Mouse (Mus musculus): ENCODE data around the gene Shkbp1. TPM values are rescaled to one million over a fixed set of nuclear protein-coding genes. Genes with fewer than 3 reads are reported as not detected.

The Shkbp1 gene
- polyA plus RNA-seq, 1 experiment = 57.4 TPM

- DNase-seq (ENCODE audit: low read depth) = no peak
Measured at GRCm38 (mm10) chr7:27334405-27334911, 21.4 kb downstream of the Shkbp1 start.

- no peak for DNase-seq (ENCODE audit: low read depth)
Measured at GRCm38 (mm10) chr7:27333316-27333941, 22.4 kb downstream of the Shkbp1 start.

- DNase-seq (ENCODE audit: low read depth) = no peak
Measured at GRCm38 (mm10) chr7:27332353-27333199, 23.2 kb downstream of the Shkbp1 start.

GRCm38 (mm10) chr7:27331854-27332253 is 24.0 kb downstream of the Shkbp1 start:
- DNase-seq (ENCODE audit: low read depth) = no peak

- no peak for DNase-seq (ENCODE audit: low read depth)
Measured at GRCm38 (mm10) chr7:27331541-27331851, 24.3 kb downstream of the Shkbp1 start.

- no peak for DNase-seq (ENCODE audit: low read depth)
Measured at GRCm38 (mm10) chr7:27330709-27331540, 24.9 kb downstream of the Shkbp1 start.

- DNase-seq (ENCODE audit: low read depth) = no peak
Measured at GRCm38 (mm10) chr7:27329981-27330380, 25.8 kb downstream of the Shkbp1 start.

GRCm38 (mm10) chr7:27329326-27329947 is 26.4 kb downstream of the Shkbp1 start:
- no peak for DNase-seq (ENCODE audit: low read depth)

GRCm38 (mm10) chr7:27328648-27329047 is 27.2 kb downstream of the Shkbp1 start:
- DNase-seq (ENCODE audit: low read depth) = no peak

GRCm38 (mm10) chr7:27328161-27328560 is 27.7 kb downstream of the Shkbp1 start:
- no peak for DNase-seq (ENCODE audit: low read depth)

- DNase-seq (ENCODE audit: low read depth) = no peak
Measured at GRCm38 (mm10) chr7:27327500-27327899, 28.3 kb downstream of the Shkbp1 start.

GRCm38 (mm10) chr7:27326101-27326880 is 29.5 kb downstream of the Shkbp1 start:
- DNase-seq (ENCODE audit: low read depth) = no peak

- no peak for DNase-seq (ENCODE audit: low read depth)
Measured at GRCm38 (mm10) chr7:27325697-27326096, 30.1 kb downstream of the Shkbp1 start.

- no peak for DNase-seq (ENCODE audit: low read depth)
Measured at GRCm38 (mm10) chr7:27324928-27325327, 30.9 kb downstream of the Shkbp1 start.

- DNase-seq (ENCODE audit: low read depth) = no peak
Measured at GRCm38 (mm10) chr7:27324161-27324560, 31.7 kb downstream of the Shkbp1 start.

GRCm38 (mm10) chr7:27323001-27323400 is 32.8 kb downstream of the Shkbp1 start:
- no peak for DNase-seq (ENCODE audit: low read depth)

GRCm38 (mm10) chr7:27322291-27322690 is 33.5 kb downstream of the Shkbp1 start:
- no peak for DNase-seq (ENCODE audit: low read depth)

- DNase-seq (ENCODE audit: low read depth) = no peak
Measured at GRCm38 (mm10) chr7:27319411-27319810, 36.4 kb downstream of the Shkbp1 start.

GRCm38 (mm10) chr7:27315958-27316357 is 39.9 kb downstream of the Shkbp1 start:
- DNase-seq (ENCODE audit: low read depth) = no peak

GRCm38 (mm10) chr7:27314393-27314792 is 41.4 kb downstream of the Shkbp1 start:
- DNase-seq (ENCODE audit: low read depth) = no peak

All from gonadal fat pad, adult 2 months (tissue).